Mouse (Mus musculus) ES-Bruce4 (cell line): ENCODE measurements around the gene Glipr1l2.
"Not testable (repeated sequence)": the region's sequence is repeated elsewhere in the genome, so short reads cannot be mapped to it uniquely, and the experiment has no call there.

ENCODE experiments used
- CTCF ChIP-seq: IDR thresholded peaks from one replicate; pipeline ENCODE4 v1.8.1; 2011; ENCODE audit warnings: low read depth, low read length
- EP300 ChIP-seq: IDR thresholded peaks from 2 replicates; pipeline ENCODE4 v1.6.1; 2011; ENCODE audit warnings: low read depth, low read length; ENCODE audit not compliant: insufficient read depth
- POLR2A ChIP-seq: IDR thresholded peaks from one replicate; pipeline ENCODE4 v1.8.1; 2011; ENCODE audit warnings: low read length; ENCODE audit not compliant: insufficient read depth

DNA sequence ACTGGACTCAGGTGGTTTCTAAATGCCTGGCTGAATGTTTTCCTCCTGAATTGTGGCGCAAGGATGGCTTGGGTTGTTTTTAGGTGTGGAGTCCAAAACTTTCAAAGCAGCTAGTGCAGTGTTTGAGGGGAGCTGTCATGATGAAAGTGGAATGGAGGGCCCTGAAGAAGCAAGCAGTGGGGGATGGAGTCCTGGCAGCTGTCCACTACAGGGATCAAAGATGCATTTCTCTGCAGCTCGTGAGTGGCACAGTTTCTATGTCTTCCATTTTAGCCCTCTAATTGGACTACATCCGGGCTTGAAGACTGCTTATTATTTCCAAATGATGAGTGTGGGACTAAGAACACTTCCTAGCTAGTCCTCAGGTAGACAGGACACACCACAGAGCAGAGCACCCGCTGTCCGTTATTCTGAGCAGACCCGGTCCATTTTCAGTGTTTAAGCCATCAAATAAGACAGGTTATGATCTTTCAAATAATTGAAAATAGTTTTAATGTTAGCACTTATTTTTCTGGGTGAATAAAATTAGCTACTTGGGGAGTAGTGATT, 44.6 kb downstream of the Glipr1l2 start:
- TF ChIP-seq POLR2A, CTCF, EP300: not testable (repeated sequence)
